Mouse (Mus musculus): ENCODE measurements around the gene Olfr56. TPM values are rescaled to one million over a fixed set of nuclear protein-coding genes. Genes with fewer than 3 reads are reported as not detected.

The Olfr56 gene
- polyA plus RNA-seq, 1 experiment from 2014 or later, result not detected

- ATAC-seq (ENCODE audit: low FRiP score, low TSS enrichment), result no peak
- WGBS, result 60% methylated on average over 5 of the region's 5 CpGs
- Histone ChIP-seq H3K27me3 (ENCODE audit: insufficient read depth, low read length) (no peaks in the 10 kb centered on the region), H3K4me2 (replicated peaks; ENCODE audit: low read depth, low read length) (no peak overlapping the region), H3K36me3 (ENCODE audit: insufficient read depth, low read length) (no peaks in the 10 kb centered on the region), H3K9ac (replicated peaks; ENCODE audit: low read length) (no peak overlapping the region), H3K4me3 (ENCODE audit: low read length) (no peak overlapping the region), H3K9me3 (ENCODE audit: low read length) (no peaks in the 10 kb centered on the region), H3K4me1 (ENCODE audit: insufficient read depth, low read length) (no peaks in the 10 kb centered on the region), H3K27ac (ENCODE audit: low read length) (no peak overlapping the region)
Measured at GRCm38 (mm10) chr11:49101500-49101899, 122.8 kb downstream of the Olfr56 start.

GRCm38 (mm10) chr11:49103047-49103693 lies 124.5 kb downstream of the Olfr56 start:
- Histone ChIP-seq H3K9me3 (ENCODE audit: low read length) (no peaks in the 10 kb centered on the region), H3K36me3 (ENCODE audit: insufficient read depth, low read length) (no peaks in the 10 kb centered on the region), H3K9ac (replicated peaks; ENCODE audit: low read length) (no peak overlapping the region), H3K27me3 (ENCODE audit: insufficient read depth, low read length) (no peaks in the 10 kb centered on the region), H3K4me2 (replicated peaks; ENCODE audit: low read depth, low read length) (peak overlapping the region; percentile 11; the same call in 1 of the 2 replicates), H3K4me3 (ENCODE audit: low read length) (no peak overlapping the region), H3K27ac (ENCODE audit: low read length) (no peak overlapping the region), H3K4me1 (ENCODE audit: insufficient read depth, low read length) (no peaks in the 10 kb centered on the region)
- peak; percentile 66 for ATAC-seq (ENCODE audit: low FRiP score, low TSS enrichment)
- 11% methylated on average over 8 of the region's 8 CpGs for WGBS

- no peaks in the 10 kb centered on the region for H3K4me1 ChIP-seq (ENCODE audit: insufficient read depth, low read length)
- no peaks in the 10 kb centered on the region for H3K36me3 ChIP-seq (ENCODE audit: insufficient read depth, low read length)
- H3K9me3 ChIP-seq (ENCODE audit: low read length), result no peaks in the 10 kb centered on the region
- H3K9ac ChIP-seq (replicated peaks; ENCODE audit: low read length), result no peak overlapping the region
- no peak overlapping the region for H3K27ac ChIP-seq (ENCODE audit: low read length)
- no peak overlapping the region for H3K4me3 ChIP-seq (ENCODE audit: low read length)
- ATAC-seq (ENCODE audit: low FRiP score, low TSS enrichment), result no peak
- no peaks in the 10 kb centered on the region for H3K27me3 ChIP-seq (ENCODE audit: insufficient read depth, low read length)
- 78% methylated on average over 1 of the region's 1 CpGs for WGBS
- no peak overlapping the region for H3K4me2 ChIP-seq (replicated peaks; ENCODE audit: low read depth, low read length)
Measured at GRCm38 (mm10) chr11:49105752-49106151, 127.1 kb downstream of the Olfr56 start.

- Histone ChIP-seq H3K4me1 (ENCODE audit: insufficient read depth, low read length) (no peaks in the 10 kb centered on the region), H3K27ac (ENCODE audit: low read length) (no peak overlapping the region), H3K4me2 (replicated peaks; ENCODE audit: low read depth, low read length) (no peak overlapping the region), H3K4me3 (ENCODE audit: low read length) (no peak overlapping the region), H3K9me3 (ENCODE audit: low read length) (no peaks in the 10 kb centered on the region), H3K36me3 (ENCODE audit: insufficient read depth, low read length) (no peaks in the 10 kb centered on the region), H3K9ac (replicated peaks; ENCODE audit: low read length) (no peak overlapping the region), H3K27me3 (ENCODE audit: insufficient read depth, low read length) (no peaks in the 10 kb centered on the region)
- ATAC-seq (ENCODE audit: low FRiP score, low TSS enrichment), result no peak
- WGBS, result 50% methylated on average over 10 of the region's 10 CpGs
Measured at GRCm38 (mm10) chr11:49107650-49108537, 129.2 kb downstream of the Olfr56 start.

- ATAC-seq (ENCODE audit: low FRiP score, low TSS enrichment), result no peak
Measured at GRCm38 (mm10) chr11:49108833-49109232, 130.1 kb downstream of the Olfr56 start.

GRCm38 (mm10) chr11:49111000-49111399 lies 132.3 kb downstream of the Olfr56 start:
- Histone ChIP-seq H3K4me3 (ENCODE audit: low read length) (no peak overlapping the region), H3K9me3 (ENCODE audit: low read length) (no peaks in the 10 kb centered on the region), H3K9ac (replicated peaks; ENCODE audit: low read length) (no peak overlapping the region), H3K4me1 (ENCODE audit: insufficient read depth, low read length) (no peaks in the 10 kb centered on the region), H3K27me3 (ENCODE audit: insufficient read depth, low read length) (no peaks in the 10 kb centered on the region), H3K36me3 (ENCODE audit: insufficient read depth, low read length) (no peaks in the 10 kb centered on the region), H3K27ac (ENCODE audit: low read length) (no peak overlapping the region), H3K4me2 (replicated peaks; ENCODE audit: low read depth, low read length) (no peak overlapping the region)
- ATAC-seq (ENCODE audit: low FRiP score, low TSS enrichment), result no peak
- 78% methylated on average over 1 of the region's 1 CpGs for WGBS

More at GRCm38 (mm10) chr11:49108833-49109232, 130.1 kb downstream of the Olfr56 start:
- H3K36me3 ChIP-seq (ENCODE audit: insufficient read depth, low read length), result no peaks in the 10 kb centered on the region
- H3K4me1 ChIP-seq (ENCODE audit: insufficient read depth, low read length), result no peaks in the 10 kb centered on the region
- H3K4me3 ChIP-seq (ENCODE audit: low read length), result no peak overlapping the region
- WGBS, result 20% methylated on average over 1 of the region's 1 CpGs
- H3K9me3 ChIP-seq (ENCODE audit: low read length), result no peaks in the 10 kb centered on the region
- no peak overlapping the region for H3K4me2 ChIP-seq (replicated peaks; ENCODE audit: low read depth, low read length)
- H3K27me3 ChIP-seq (ENCODE audit: insufficient read depth, low read length), result no peaks in the 10 kb centered on the region
- no peak overlapping the region for H3K9ac ChIP-seq (replicated peaks; ENCODE audit: low read length)
- no peak overlapping the region for H3K27ac ChIP-seq (ENCODE audit: low read length)

- no peak overlapping the region for H3K9ac ChIP-seq (replicated peaks; ENCODE audit: low read length)
- H3K4me2 ChIP-seq (replicated peaks; ENCODE audit: low read depth, low read length), result no peak overlapping the region
- no peaks in the 10 kb centered on the region for H3K27me3 ChIP-seq (ENCODE audit: insufficient read depth, low read length)
- no peak overlapping the region for H3K4me3 ChIP-seq (ENCODE audit: low read length)
- no peaks in the 10 kb centered on the region for H3K9me3 ChIP-seq (ENCODE audit: low read length)
- no peaks in the 10 kb centered on the region for H3K4me1 ChIP-seq (ENCODE audit: insufficient read depth, low read length)
- H3K27ac ChIP-seq (ENCODE audit: low read length), result no peak overlapping the region
- ATAC-seq (ENCODE audit: low FRiP score, low TSS enrichment), result no peak
- WGBS, result 73% methylated on average over 6 of the region's 6 CpGs
- H3K36me3 ChIP-seq (ENCODE audit: insufficient read depth, low read length), result no peaks in the 10 kb centered on the region
Measured at GRCm38 (mm10) chr11:49112624-49113219, 134.0 kb downstream of the Olfr56 start.

GRCm38 (mm10) chr11:49114158-49114557 lies 135.5 kb downstream of the Olfr56 start:
- no peak for ATAC-seq (ENCODE audit: low FRiP score, low TSS enrichment)
- no peak overlapping the region for H3K9ac ChIP-seq (replicated peaks; ENCODE audit: low read length)
- H3K4me2 ChIP-seq (replicated peaks; ENCODE audit: low read depth, low read length), result no peak overlapping the region
- H3K4me3 ChIP-seq (ENCODE audit: low read length), result no peak overlapping the region
- H3K36me3 ChIP-seq (ENCODE audit: insufficient read depth, low read length), result no peaks in the 10 kb centered on the region
- 60% methylated on average over 2 of the region's 2 CpGs for WGBS
- no peaks in the 10 kb centered on the region for H3K4me1 ChIP-seq (ENCODE audit: insufficient read depth, low read length)
- H3K27ac ChIP-seq (ENCODE audit: low read length), result no peak overlapping the region
- H3K9me3 ChIP-seq (ENCODE audit: low read length), result no peaks in the 10 kb centered on the region
- H3K27me3 ChIP-seq (ENCODE audit: insufficient read depth, low read length), result no peaks in the 10 kb centered on the region

- no peaks in the 10 kb centered on the region for H3K27me3 ChIP-seq (ENCODE audit: insufficient read depth, low read length)
- ATAC-seq (ENCODE audit: low FRiP score, low TSS enrichment), result no peak
- H3K36me3 ChIP-seq (ENCODE audit: insufficient read depth, low read length), result no peaks in the 10 kb centered on the region
- H3K9ac ChIP-seq (replicated peaks; ENCODE audit: low read length), result no peak within 1 kb of the TSS
- H3K4me1 ChIP-seq (ENCODE audit: insufficient read depth, low read length), result no peaks in the 10 kb centered on the region
- no peaks in the 10 kb centered on the region for H3K9me3 ChIP-seq (ENCODE audit: low read length)
- no peak within 1 kb of the TSS for H3K27ac ChIP-seq (ENCODE audit: low read length)
- no peak within 1 kb of the TSS for H3K4me3 ChIP-seq (ENCODE audit: low read length)
- no peak within 1 kb of the TSS for H3K4me2 ChIP-seq (replicated peaks; ENCODE audit: low read depth, low read length)
Measured at GRCm38 (mm10) chr11:49114774-49115173, 136.1 kb downstream of the Olfr56 start, which contains the start of gene Olfr1396. TSS of gene Olfr1396 (minus strand) at chr11:49114874.

All from kidney, embryonic 16.5 days (tissue).